Mouse (Mus musculus): ENCODE measurements around the gene Elf1.
"Not testable (repeated sequence)": the region's sequence is repeated elsewhere in the genome, so short reads cannot be mapped to it uniquely, and the experiment has no call there.

Elf1 gene

GRCm38 (mm10) chr14:79521056-79521455 lies 40.1 kb downstream of the Elf1 start:
- DNase-seq (ENCODE audit: low read depth, low spot score), result no peak

- no peak for DNase-seq (ENCODE audit: low read depth, low spot score)
Measured at GRCm38 (mm10) chr14:79521471-79522117, 40.6 kb downstream of the Elf1 start.

GRCm38 (mm10) chr14:79522387-79522786 lies 41.4 kb downstream of the Elf1 start:
- DNase-seq (ENCODE audit: low read depth, low spot score), result no peak

- not testable (repeated sequence) for DNase-seq (ENCODE audit: low read depth, low spot score)
Measured at GRCm38 (mm10) chr14:79526106-79526505, 45.1 kb downstream of the Elf1 start.

- DNase-seq (ENCODE audit: low read depth, low spot score), result no peak
Measured at GRCm38 (mm10) chr14:79527704-79528103, 46.7 kb downstream of the Elf1 start.

GRCm38 (mm10) chr14:79529581-79530554 lies 48.9 kb downstream of the Elf1 start:
- no peak for DNase-seq (ENCODE audit: low read depth, low spot score)

- no peak for DNase-seq (ENCODE audit: low read depth, low spot score)
Measured at GRCm38 (mm10) chr14:79530761-79531160, 49.8 kb downstream of the Elf1 start.

- DNase-seq (ENCODE audit: low read depth, low spot score), result no peak
Measured at GRCm38 (mm10) chr14:79532036-79532776, 51.2 kb downstream of the Elf1 start.

GRCm38 (mm10) chr14:79533350-79533749 lies 52.4 kb downstream of the Elf1 start:
- DNase-seq (ENCODE audit: low read depth, low spot score), result no peak

- DNase-seq (ENCODE audit: low read depth, low spot score), result no peak
Measured at GRCm38 (mm10) chr14:79534206-79534605, 53.2 kb downstream of the Elf1 start.

- not testable (repeated sequence) for DNase-seq (ENCODE audit: low read depth, low spot score)
Measured at GRCm38 (mm10) chr14:79534656-79535055, 53.7 kb downstream of the Elf1 start.

GRCm38 (mm10) chr14:79535318-79535717 lies 54.3 kb downstream of the Elf1 start:
- DNase-seq (ENCODE audit: low read depth, low spot score), result no peak

GRCm38 (mm10) chr14:79536011-79536410 lies 55.0 kb downstream of the Elf1 start:
- no peak for DNase-seq (ENCODE audit: low read depth, low spot score)

GRCm38 (mm10) chr14:79536837-79537236 lies 55.8 kb downstream of the Elf1 start:
- DNase-seq (ENCODE audit: low read depth, low spot score), result no peak

GRCm38 (mm10) chr14:79537463-79537862 lies 56.5 kb downstream of the Elf1 start:
- no peak for DNase-seq (ENCODE audit: low read depth, low spot score)

- no peak for DNase-seq (ENCODE audit: low read depth, low spot score)
Measured at GRCm38 (mm10) chr14:79537921-79538320, 56.9 kb downstream of the Elf1 start.

GRCm38 (mm10) chr14:79541606-79542005 lies 60.6 kb downstream of the Elf1 start:
- no peak for DNase-seq (ENCODE audit: low read depth, low spot score)

- DNase-seq (ENCODE audit: low read depth, low spot score), result no peak
Measured at GRCm38 (mm10) chr14:79549343-79549742, 68.3 kb downstream of the Elf1 start.

GRCm38 (mm10) chr14:79551929-79552328 lies 70.9 kb downstream of the Elf1 start:
- DNase-seq (ENCODE audit: low read depth, low spot score), result no peak

GRCm38 (mm10) chr14:79552854-79553253 lies 71.9 kb downstream of the Elf1 start:
- DNase-seq (ENCODE audit: low read depth, low spot score), result no peak

GRCm38 (mm10) chr14:79557796-79558195 lies 76.8 kb downstream of the Elf1 start:
- no peak for DNase-seq (ENCODE audit: low read depth, low spot score)

- no peak for DNase-seq (ENCODE audit: low read depth, low spot score)
Measured at GRCm38 (mm10) chr14:79562745-79563144, 81.8 kb downstream of the Elf1 start.

All from WW6 (cell line).